Mouse (Mus musculus): ENCODE results near the gene Plch2. TPM values are rescaled to one million over a fixed set of nuclear protein-coding genes. Genes with fewer than 3 reads are reported as not detected.

Gene Plch2
- polyA plus RNA-seq, 1 experiment from 2014 or later, result 23.3 TPM

GRCm38 (mm10) chr4:155006296-155006695 is 50.3 kb downstream of the Plch2 start:
- WGBS, result 56% methylated on average over 10 of the region's 10 CpGs
- Histone ChIP-seq H3K27me3 (ENCODE audit: control insufficient read depth, insufficient read depth, low read depth, low read length) (no peaks in the 10 kb centered on the region), H3K36me3 (ENCODE audit: control insufficient read depth, insufficient read depth, low read length) (no peaks in the 10 kb centered on the region), H3K9ac (ENCODE audit: low read depth, low read length) (no peak overlapping the region), H3K4me3 (ENCODE audit: low read depth, low read length) (no peak overlapping the region), H3K27ac (ENCODE audit: low read length) (no peak overlapping the region), H3K4me1 (ENCODE audit: control insufficient read depth, insufficient read depth, low read length) (no peaks in the 10 kb centered on the region), H3K4me2 (ENCODE audit: low read length) (no peak overlapping the region), H3K9me3 (replicated peaks; ENCODE audit: control insufficient read depth, low read length, poor library complexity, severe bottlenecking) (no peaks in the 10 kb centered on the region)
- no peak for ATAC-seq

GRCm38 (mm10) chr4:155005278-155005677 is 51.3 kb downstream of the Plch2 start:
- Histone ChIP-seq H3K27me3 (ENCODE audit: control insufficient read depth, insufficient read depth, low read depth, low read length) (no peaks in the 10 kb centered on the region), H3K9me3 (replicated peaks; ENCODE audit: control insufficient read depth, low read length, poor library complexity, severe bottlenecking) (no peaks in the 10 kb centered on the region), H3K4me1 (ENCODE audit: control insufficient read depth, insufficient read depth, low read length) (no peaks in the 10 kb centered on the region), H3K4me3 (ENCODE audit: low read depth, low read length) (no peak overlapping the region), H3K36me3 (ENCODE audit: control insufficient read depth, insufficient read depth, low read length) (no peaks in the 10 kb centered on the region), H3K9ac (ENCODE audit: low read depth, low read length) (no peak overlapping the region), H3K27ac (ENCODE audit: low read length) (no peak overlapping the region), H3K4me2 (ENCODE audit: low read length) (no peak overlapping the region)
- ATAC-seq, result no peak
- WGBS, result 93% methylated on average over 3 of the region's 3 CpGs

- H3K9me3 ChIP-seq (replicated peaks; ENCODE audit: control insufficient read depth, low read length, poor library complexity, severe bottlenecking), result no peaks in the 10 kb centered on the region
- no peak overlapping the region for H3K9ac ChIP-seq (ENCODE audit: low read depth, low read length)
- no peak overlapping the region for H3K27ac ChIP-seq (ENCODE audit: low read length)
- no peaks in the 10 kb centered on the region for H3K4me1 ChIP-seq (ENCODE audit: control insufficient read depth, insufficient read depth, low read length)
- H3K4me3 ChIP-seq (ENCODE audit: low read depth, low read length), result no peak overlapping the region
- H3K36me3 ChIP-seq (ENCODE audit: control insufficient read depth, insufficient read depth, low read length), result no peaks in the 10 kb centered on the region
- H3K4me2 ChIP-seq (ENCODE audit: low read length), result no peak overlapping the region
- no peak for ATAC-seq
- 92% methylated on average over 5 of the region's 5 CpGs for WGBS
- no peaks in the 10 kb centered on the region for H3K27me3 ChIP-seq (ENCODE audit: control insufficient read depth, insufficient read depth, low read depth, low read length)
These were observed 57.2 kb downstream of the Plch2 start for GRCm38 (mm10) chr4:154999379-154999778.

- Histone ChIP-seq H3K9ac (ENCODE audit: low read depth, low read length) (no peak overlapping the region), H3K27ac (ENCODE audit: low read length) (no peak overlapping the region), H3K9me3 (replicated peaks; ENCODE audit: control insufficient read depth, low read length, poor library complexity, severe bottlenecking) (no peaks in the 10 kb centered on the region), H3K4me1 (ENCODE audit: control insufficient read depth, insufficient read depth, low read length) (no peaks in the 10 kb centered on the region), H3K36me3 (ENCODE audit: control insufficient read depth, insufficient read depth, low read length) (no peaks in the 10 kb centered on the region), H3K4me3 (ENCODE audit: low read depth, low read length) (no peak overlapping the region), H3K27me3 (ENCODE audit: control insufficient read depth, insufficient read depth, low read depth, low read length) (no peaks in the 10 kb centered on the region), H3K4me2 (ENCODE audit: low read length) (no peak overlapping the region)
- no peak for ATAC-seq
- WGBS, result 25% methylated on average over 8 of the region's 8 CpGs
These were observed 59.9 kb downstream of the Plch2 start for GRCm38 (mm10) chr4:154996572-154997154.

- WGBS, result 72% methylated on average over 4 of the region's 4 CpGs
- H3K27me3 ChIP-seq (ENCODE audit: control insufficient read depth, insufficient read depth, low read depth, low read length), result no peaks in the 10 kb centered on the region
- no peak overlapping the region for H3K4me2 ChIP-seq (ENCODE audit: low read length)
- no peak for ATAC-seq
- H3K27ac ChIP-seq (ENCODE audit: low read length), result no peak overlapping the region
- no peaks in the 10 kb centered on the region for H3K4me1 ChIP-seq (ENCODE audit: control insufficient read depth, insufficient read depth, low read length)
- H3K36me3 ChIP-seq (ENCODE audit: control insufficient read depth, insufficient read depth, low read length), result no peaks in the 10 kb centered on the region
- no peaks in the 10 kb centered on the region for H3K9me3 ChIP-seq (replicated peaks; ENCODE audit: control insufficient read depth, low read length, poor library complexity, severe bottlenecking)
- no peak overlapping the region for H3K9ac ChIP-seq (ENCODE audit: low read depth, low read length)
- H3K4me3 ChIP-seq (ENCODE audit: low read depth, low read length), result no peak overlapping the region
These were observed 61.7 kb downstream of the Plch2 start for GRCm38 (mm10) chr4:154994876-154995275.

GRCm38 (mm10) chr4:154986750-154987149 is 69.8 kb downstream of the Plch2 start:
- no peak overlapping the region for H3K4me2 ChIP-seq (ENCODE audit: low read length)
- H3K4me3 ChIP-seq (ENCODE audit: low read depth, low read length), result no peak overlapping the region
- H3K36me3 ChIP-seq (ENCODE audit: control insufficient read depth, insufficient read depth, low read length), result 0 out of 2 replicates have a peak, but pooled peaks cover 2% of the 10 kb centered on the region
- no peak for ATAC-seq
- H3K9ac ChIP-seq (ENCODE audit: low read depth, low read length), result no peak overlapping the region
- peaks cover 5% of the 10 kb centered on the region; the same call in 1 of the 2 replicates for H3K27me3 ChIP-seq (ENCODE audit: control insufficient read depth, insufficient read depth, low read depth, low read length)
- no peaks in the 10 kb centered on the region for H3K9me3 ChIP-seq (replicated peaks; ENCODE audit: control insufficient read depth, low read length, poor library complexity, severe bottlenecking)
- 64% methylated on average over 15 of the region's 15 CpGs for WGBS
- no peak overlapping the region for H3K27ac ChIP-seq (ENCODE audit: low read length)
- peaks cover 4% of the 10 kb centered on the region; the same call in 1 of the 2 replicates for H3K4me1 ChIP-seq (ENCODE audit: control insufficient read depth, insufficient read depth, low read length)

- 16% methylated on average over 17 of the region's 17 CpGs for WGBS
- H3K27me3 ChIP-seq (ENCODE audit: control insufficient read depth, insufficient read depth, low read depth, low read length), result peaks cover 5% of the 10 kb centered on the region; the same call in 1 of the 2 replicates
- H3K4me3 ChIP-seq (ENCODE audit: low read depth, low read length), result no peak overlapping the region
- 0 out of 2 replicates have a peak, but pooled peaks cover 2% of the 10 kb centered on the region for H3K36me3 ChIP-seq (ENCODE audit: control insufficient read depth, insufficient read depth, low read length)
- H3K4me1 ChIP-seq (ENCODE audit: control insufficient read depth, insufficient read depth, low read length), result peaks cover 4% of the 10 kb centered on the region; the same call in 1 of the 2 replicates
- H3K9me3 ChIP-seq (replicated peaks; ENCODE audit: control insufficient read depth, low read length, poor library complexity, severe bottlenecking), result no peaks in the 10 kb centered on the region
- H3K27ac ChIP-seq (ENCODE audit: low read length), result no peak overlapping the region
- H3K9ac ChIP-seq (ENCODE audit: low read depth, low read length), result peak overlapping the region; percentile 41; the same call in 1 of the 2 replicates
- H3K4me2 ChIP-seq (ENCODE audit: low read length), result no peak overlapping the region
- ATAC-seq, result no peak
These were observed 70.5 kb downstream of the Plch2 start for GRCm38 (mm10) chr4:154986096-154986495.

- no peak for ATAC-seq
- Histone ChIP-seq H3K4me2 (ENCODE audit: low read length) (no peak overlapping the region), H3K4me1 (ENCODE audit: control insufficient read depth, insufficient read depth, low read length) (peaks cover 4% of the 10 kb centered on the region; the same call in 1 of the 2 replicates), H3K9ac (ENCODE audit: low read depth, low read length) (no peak overlapping the region; the same call in 1 of the 2 replicates), H3K27ac (ENCODE audit: low read length) (no peak overlapping the region), H3K9me3 (replicated peaks; ENCODE audit: control insufficient read depth, low read length, poor library complexity, severe bottlenecking) (no peaks in the 10 kb centered on the region), H3K27me3 (ENCODE audit: control insufficient read depth, insufficient read depth, low read depth, low read length) (peaks cover 5% of the 10 kb centered on the region; the same call in 1 of the 2 replicates), H3K36me3 (ENCODE audit: control insufficient read depth, insufficient read depth, low read length) (peaks cover 4% of the 10 kb centered on the region; the same call in 1 of the 2 replicates), H3K4me3 (ENCODE audit: low read depth, low read length) (no peak overlapping the region)
- 58% methylated on average over 5 of the region's 5 CpGs for WGBS
These were observed 71.3 kb downstream of the Plch2 start for GRCm38 (mm10) chr4:154985151-154985777.

- Histone ChIP-seq H3K36me3 (ENCODE audit: control insufficient read depth, insufficient read depth, low read length) (peaks cover 10% of the 10 kb centered on the region), H3K4me3 (ENCODE audit: low read depth, low read length) (no peak overlapping the region), H3K27me3 (ENCODE audit: control insufficient read depth, insufficient read depth, low read depth, low read length) (peaks cover 5% of the 10 kb centered on the region; the same call in 1 of the 2 replicates), H3K27ac (ENCODE audit: low read length) (no peak overlapping the region), H3K9me3 (replicated peaks; ENCODE audit: control insufficient read depth, low read length, poor library complexity, severe bottlenecking) (no peaks in the 10 kb centered on the region), H3K4me1 (ENCODE audit: control insufficient read depth, insufficient read depth, low read length) (peaks cover 4% of the 10 kb centered on the region; the same call in 1 of the 2 replicates), H3K4me2 (ENCODE audit: low read length) (no peak overlapping the region), H3K9ac (ENCODE audit: low read depth, low read length) (peak overlapping the region; percentile 45; the same call in 1 of the 2 replicates)
- ATAC-seq, result no peak
- WGBS, result 20% methylated on average over 24 of the region's 24 CpGs
These were observed 72.8 kb downstream of the Plch2 start for GRCm38 (mm10) chr4:154983767-154984166.
